Mouse (Mus musculus) ES-Bruce4 (cell line): ENCODE measurements around the gene Rxra. TPM values are rescaled to one million over a fixed set of nuclear protein-coding genes. Genes with fewer than 3 reads are reported as not detected.

Experiments
- H3K27ac ChIP-seq: 2 replicates; pipeline ENCODE4 v1.5.1; 2012; ENCODE audit warnings: low read length, inconsistent platforms; ENCODE audit not compliant: insufficient read depth
- H3K27me3 ChIP-seq: 2 replicates; pipeline ENCODE4 v1.6.1; 2012; ENCODE audit warnings: mild to moderate bottlenecking, low read length, inconsistent platforms; ENCODE audit not compliant: control insufficient read depth, poor library complexity, insufficient read depth, severe bottlenecking
- H3K36me3 ChIP-seq: 2 replicates; pipeline ENCODE4 v1.6.1; 2012; ENCODE audit warnings: inconsistent platforms, mild to moderate bottlenecking, low read length, moderate library complexity; ENCODE audit not compliant: control insufficient read depth, poor library complexity, insufficient read depth, severe bottlenecking
- H3K4me1 ChIP-seq: one replicate; pipeline ENCODE4 v1.8.1; 2011; ENCODE audit warnings: low read length; ENCODE audit not compliant: control insufficient read depth, insufficient read depth
- H3K4me3 ChIP-seq: 2 replicates; pipeline ENCODE4 v1.5.1; 2011; ENCODE audit warnings: low read depth, mild to moderate bottlenecking, low read length
- H3K9ac ChIP-seq: 2 replicates; pipeline ENCODE4 v1.6.1; 2012; ENCODE audit warnings: low read depth, mild to moderate bottlenecking, inconsistent platforms; ENCODE audit not compliant: poor library complexity, severe bottlenecking
- H3K9me3 ChIP-seq: replicated peaks from 2 replicates; pipeline ENCODE4 v1.6.1; 2012; ENCODE audit warnings: mild to moderate bottlenecking, low read length, inconsistent platforms; ENCODE audit not compliant: control insufficient read depth, poor library complexity, insufficient read depth, severe bottlenecking
- CTCF ChIP-seq: IDR thresholded peaks from one replicate; pipeline ENCODE4 v1.8.1; 2011; ENCODE audit warnings: low read depth, low read length
- EP300 ChIP-seq: IDR thresholded peaks from 2 replicates; pipeline ENCODE4 v1.6.1; 2011; ENCODE audit warnings: low read depth, low read length; ENCODE audit not compliant: insufficient read depth
- POLR2A ChIP-seq: IDR thresholded peaks from one replicate; pipeline ENCODE4 v1.8.1; 2011; ENCODE audit warnings: low read length; ENCODE audit not compliant: insufficient read depth
- polyA plus RNA-seq: library from polyadenylated mRNA; stranded (reverse); fragments of >200 nt; gene quantifications from 2 replicates; pipeline ENCODE4 v1.2.4, GENCODE M21; 2011; ENCODE audit warnings: low read depth; ENCODE audit not compliant: missing spikeins, insufficient read depth, insufficient read length

Rxra gene
- polyA plus RNA-seq, 1 experiment: 10.0 TPM

- H3K4me1 ChIP-seq: no peaks in the 10 kb centered on the region
- no peaks in the 10 kb centered on the region for H3K9me3 ChIP-seq
- no peaks in the 10 kb centered on the region for H3K36me3 ChIP-seq
- no peak overlapping the region for H3K9ac ChIP-seq
- H3K27ac ChIP-seq: no peak overlapping the region
- H3K4me3 ChIP-seq: no peak overlapping the region
- TF ChIP-seq POLR2A: no peak
- TF ChIP-seq CTCF: no peak
- no peak for TF ChIP-seq EP300
- H3K27me3 ChIP-seq: no peaks in the 10 kb centered on the region
Measured at GRCm38 (mm10) chr2:27733021-27733420, 56.8 kb downstream of the Rxra start.

GRCm38 (mm10) chr2:27734328-27734727 is 58.1 kb downstream of the Rxra start:
- TF ChIP-seq CTCF: no peak
- TF ChIP-seq EP300: no peak
- TF ChIP-seq POLR2A: no peak
- Histone ChIP-seq H3K27ac (no peak overlapping the region), H3K4me3 (no peak overlapping the region), H3K36me3 (no peaks in the 10 kb centered on the region), H3K9me3 (no peaks in the 10 kb centered on the region), H3K4me1 (peaks cover 2% of the 10 kb centered on the region), H3K9ac (no peak overlapping the region), H3K27me3 (no peaks in the 10 kb centered on the region)

GRCm38 (mm10) chr2:27734800-27735199 is 58.6 kb downstream of the Rxra start:
- H3K36me3 ChIP-seq: no peaks in the 10 kb centered on the region
- peaks cover 2% of the 10 kb centered on the region for H3K4me1 ChIP-seq
- H3K9ac ChIP-seq: no peak overlapping the region
- no peaks in the 10 kb centered on the region for H3K9me3 ChIP-seq
- no peak overlapping the region for H3K4me3 ChIP-seq
- no peak overlapping the region for H3K27ac ChIP-seq
- no peak for TF ChIP-seq EP300
- H3K27me3 ChIP-seq: no peaks in the 10 kb centered on the region

- H3K27me3 ChIP-seq: no peaks in the 10 kb centered on the region
- peaks cover 9% of the 10 kb centered on the region for H3K4me1 ChIP-seq
- H3K4me3 ChIP-seq: no peak overlapping the region
- H3K36me3 ChIP-seq: no peaks in the 10 kb centered on the region
- H3K9ac ChIP-seq: no peak overlapping the region
- no peak overlapping the region for H3K27ac ChIP-seq
- no peaks in the 10 kb centered on the region for H3K9me3 ChIP-seq
- TF ChIP-seq CTCF: no peak
- TF ChIP-seq EP300: no peak
- no peak for TF ChIP-seq POLR2A
Measured at GRCm38 (mm10) chr2:27736802-27737201, 60.6 kb downstream of the Rxra start.

- TF ChIP-seq POLR2A (no peak), CTCF (no peak), EP300 (no peak)
- no peak overlapping the region for H3K27ac ChIP-seq
- H3K9ac ChIP-seq: no peak overlapping the region
- no peaks in the 10 kb centered on the region for H3K36me3 ChIP-seq
- no peaks in the 10 kb centered on the region for H3K9me3 ChIP-seq
- H3K4me1 ChIP-seq: peaks cover 9% of the 10 kb centered on the region
- no peaks in the 10 kb centered on the region for H3K27me3 ChIP-seq
- H3K4me3 ChIP-seq: no peak overlapping the region
Measured at GRCm38 (mm10) chr2:27738396-27738795, 62.2 kb downstream of the Rxra start.

GRCm38 (mm10) chr2:27740091-27740608 is 63.9 kb downstream of the Rxra start:
- Histone ChIP-seq H3K9me3 (no peaks in the 10 kb centered on the region), H3K36me3 (no peaks in the 10 kb centered on the region), H3K9ac (peak overlapping the region; percentile 27), H3K27me3 (no peaks in the 10 kb centered on the region), H3K4me3 (peak overlapping the region; percentile 28), H3K27ac (no peak overlapping the region), H3K4me1 (peaks cover 12% of the 10 kb centered on the region)
- TF ChIP-seq EP300 (peak; percentile 92), CTCF (no peak)
